Mouse (Mus musculus) limb, embryonic 13.5 days (tissue): ENCODE results near the gene Kcnab1. TPM values are rescaled to one million over a fixed set of nuclear protein-coding genes. Genes with fewer than 3 reads are reported as not detected.

Experiments used
- ATAC-seq: fragments of 200-750 bp; cut with Nextera tagmentation; 2 replicates; pipeline ENCODE4 v1.8.0; 2017; ENCODE audit warnings: low read depth, moderate number of reproducible peaks, moderate TSS enrichment; ENCODE audit not compliant: low FRiP score
- H3K27ac ChIP-seq: fragments of 300-500 bp; sonication (generic); 2 replicates; pipeline ENCODE4 v1.5.1; 2015; ENCODE audit warnings: inconsistent platforms, mild to moderate bottlenecking, moderate library complexity
- H3K27me3 ChIP-seq: fragments of 300-500 bp; sonication (generic); 2 replicates; pipeline ENCODE4 v1.6.1; 2015; ENCODE audit warnings: mild to moderate bottlenecking, inconsistent platforms
- H3K36me3 ChIP-seq: fragments of 300-500 bp; sonication (generic); 2 replicates; pipeline ENCODE4 v1.6.1; 2015; ENCODE audit warnings: inconsistent platforms, mild to moderate bottlenecking, moderate library complexity
- H3K4me1 ChIP-seq: fragments of 300-500 bp; sonication (generic); 2 replicates; pipeline ENCODE4 v1.6.1; 2015; ENCODE audit warnings: inconsistent platforms
- H3K4me2 ChIP-seq: fragments of 300-500 bp; sonication (generic); replicated peaks from 2 replicates; pipeline ENCODE4 v1.6.1; 2015; ENCODE audit warnings: inconsistent platforms, mild to moderate bottlenecking, moderate library complexity
- H3K4me3 ChIP-seq: fragments of 300-500 bp; sonication (generic); 2 replicates; pipeline ENCODE4 v1.5.1; 2015; ENCODE audit warnings: moderate library complexity, mild to moderate bottlenecking, inconsistent platforms
- H3K9ac ChIP-seq: fragments of 300-500 bp; sonication (generic); 2 replicates; pipeline ENCODE4 v1.6.1; 2015; ENCODE audit warnings: mild to moderate bottlenecking, inconsistent platforms
- H3K9me3 ChIP-seq: fragments of 300-500 bp; sonication (generic); 2 replicates; pipeline ENCODE4 v1.6.1; 2016; ENCODE audit warnings: inconsistent platforms
- WGBS: fragments of 180-500 bp; shearing (Covaris S2); methylation state at CpG from one replicate; pipeline ENCODE4 v1.1.7; 2015; 5-methylcytosine and 5-hydroxymethylcytosine counted together
- polyA plus RNA-seq: library from polyadenylated mRNA; unstranded; fragments of >200 nt; fragmentation: Nextera tagmentation; extraction: Ambion mirVana; gene quantifications from 2 replicates; pipeline ENCODE4 v1.2.1, GENCODE M21; 2015

Kcnab1 gene
- polyA plus RNA-seq, 1 experiment from 2014 or later = 12.5 TPM

DNA sequence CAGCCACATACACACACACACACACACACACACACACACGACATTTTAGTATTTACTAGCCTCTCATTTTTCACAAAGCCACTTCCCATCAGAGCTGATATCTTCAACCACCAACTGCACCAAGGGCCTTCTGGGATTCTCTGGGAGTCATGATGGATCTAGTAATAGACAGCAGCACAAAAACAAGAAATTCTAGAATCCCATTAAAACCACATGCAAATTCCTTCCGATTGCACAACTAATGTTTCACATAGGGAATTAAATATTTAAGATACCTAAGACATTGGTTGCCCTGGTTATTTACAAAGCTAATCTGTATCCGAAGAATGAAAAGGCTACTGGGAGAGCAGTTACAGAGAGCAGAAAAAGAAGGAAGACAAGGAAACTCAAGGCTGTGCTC lies 29.6 kb downstream of the Kcnab1 start:
- H3K9ac ChIP-seq = no peak overlapping the region
- no peak overlapping the region for H3K27ac ChIP-seq
- H3K4me2 ChIP-seq = no peak overlapping the region
- H3K4me1 ChIP-seq = no peaks in the 10 kb centered on the region; the same call in 1 of the 2 replicates
- no peak overlapping the region for H3K4me3 ChIP-seq
- no peaks in the 10 kb centered on the region for H3K9me3 ChIP-seq
- ATAC-seq = no peak
- no peaks in the 10 kb centered on the region for H3K36me3 ChIP-seq
- H3K27me3 ChIP-seq = no peaks in the 10 kb centered on the region
- 83% methylated on average over 3 of the region's 3 CpGs for WGBS

DNA sequence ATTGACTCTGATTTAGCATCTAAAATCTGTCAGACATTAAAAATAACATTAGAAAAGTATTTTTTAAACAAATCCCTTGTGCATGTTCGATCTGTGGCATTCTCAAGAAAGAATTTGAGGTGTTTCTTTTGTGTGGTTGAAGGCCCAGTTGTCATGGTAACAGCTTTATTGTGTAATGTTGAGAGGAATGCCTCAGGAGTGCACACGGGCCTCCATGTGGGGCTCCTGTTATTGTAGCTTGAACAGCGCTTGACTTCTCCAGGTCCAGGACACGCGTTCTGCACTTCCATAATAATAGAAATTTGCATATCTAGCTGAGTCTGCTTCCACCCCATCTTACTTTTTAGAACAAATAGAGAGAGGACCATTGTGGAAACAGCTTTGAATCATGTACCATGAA lies 36.0 kb downstream of the Kcnab1 start:
- H3K27me3 ChIP-seq = no peaks in the 10 kb centered on the region

DNA sequence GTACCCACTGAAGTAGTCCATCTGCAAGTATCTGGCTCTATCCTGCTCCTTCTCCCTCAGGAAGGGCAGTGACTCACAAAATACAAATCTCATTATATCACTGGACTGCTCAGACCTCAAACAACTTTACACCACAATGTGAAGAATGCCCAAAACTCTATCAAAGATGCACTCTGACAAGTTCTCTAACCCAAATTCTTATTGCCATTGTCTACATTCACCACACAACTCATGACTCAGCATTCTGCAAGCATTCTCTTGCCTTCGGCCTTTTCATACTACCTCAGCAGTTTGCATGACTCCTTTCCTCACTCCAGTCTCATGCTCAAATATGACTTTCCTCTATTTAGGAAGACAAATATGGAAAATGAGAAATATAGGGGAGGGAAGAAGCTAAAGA lies 42.6 kb downstream of the Kcnab1 start:
- Histone ChIP-seq H3K4me3 (no peak overlapping the region), H3K27ac (no peak overlapping the region), H3K27me3 (no peaks in the 10 kb centered on the region), H3K36me3 (no peaks in the 10 kb centered on the region), H3K4me1 (no peaks in the 10 kb centered on the region), H3K9me3 (no peaks in the 10 kb centered on the region), H3K9ac (no peak overlapping the region), H3K4me2 (no peak overlapping the region)
- ATAC-seq = no peak
- 91% methylated on average over 1 of the region's 1 CpGs for WGBS

More for the DNA sequence above, 36.0 kb downstream of the Kcnab1 start:
- Histone ChIP-seq H3K4me1 (0 out of 2 replicates have a peak, but pooled peaks cover 2% of the 10 kb centered on the region), H3K9me3 (no peaks in the 10 kb centered on the region), H3K4me2 (no peak overlapping the region), H3K9ac (no peak overlapping the region), H3K36me3 (no peaks in the 10 kb centered on the region), H3K4me3 (no peak overlapping the region), H3K27ac (no peak overlapping the region)
- WGBS = 69% methylated on average over 5 of the region's 5 CpGs
- ATAC-seq = no peak

- Histone ChIP-seq H3K36me3 (no peaks in the 10 kb centered on the region), H3K9me3 (no peaks in the 10 kb centered on the region), H3K4me3 (no peak overlapping the region), H3K27me3 (no peaks in the 10 kb centered on the region), H3K9ac (no peak overlapping the region), H3K4me2 (no peak overlapping the region), H3K4me1 (peaks cover 10% of the 10 kb centered on the region; the same call in 1 of the 2 replicates), H3K27ac (no peak overlapping the region)
- 80% methylated on average over 5 of the region's 5 CpGs for WGBS
- no peak for ATAC-seq
Observed at GRCm38 (mm10) chr3:65172964-65173363, 63.8 kb downstream of the Kcnab1 start.

GRCm38 (mm10) chr3:65174564-65174963 lies 65.4 kb downstream of the Kcnab1 start:
- no peak overlapping the region for H3K4me3 ChIP-seq
- WGBS = 31% methylated on average over 12 of the region's 12 CpGs
- peaks cover 10% of the 10 kb centered on the region; the same call in 1 of the 2 replicates for H3K4me1 ChIP-seq
- H3K36me3 ChIP-seq = no peaks in the 10 kb centered on the region
- no peaks in the 10 kb centered on the region for H3K9me3 ChIP-seq
- peak overlapping the region; percentile 31 for H3K4me2 ChIP-seq
- no peak overlapping the region for H3K9ac ChIP-seq
- ATAC-seq = peak; percentile 76
- no peaks in the 10 kb centered on the region for H3K27me3 ChIP-seq
- H3K27ac ChIP-seq = no peak overlapping the region

DNA sequence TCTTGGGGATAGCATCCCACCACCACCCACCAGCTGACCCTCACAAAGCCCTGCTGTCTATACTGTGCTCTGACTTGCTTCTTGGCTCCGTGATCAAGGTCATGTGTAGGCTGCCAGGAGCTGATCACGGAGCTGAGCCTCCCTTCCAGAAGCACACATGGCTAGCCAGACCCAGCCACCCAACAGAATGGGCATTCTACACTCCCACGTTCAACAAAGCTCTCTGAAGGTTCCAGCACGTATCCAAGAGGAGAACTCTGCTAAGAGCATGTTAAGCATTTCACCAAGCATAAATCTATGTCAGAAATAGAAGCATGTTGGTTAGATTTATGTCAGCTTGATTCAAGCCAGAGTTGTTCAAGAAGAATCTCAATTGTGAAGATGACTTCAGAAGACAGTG lies 66.6 kb downstream of the Kcnab1 start:
- peaks cover 10% of the 10 kb centered on the region; the same call in 1 of the 2 replicates for H3K4me1 ChIP-seq
- H3K4me2 ChIP-seq = no peak overlapping the region
- ATAC-seq = no peak
- H3K9me3 ChIP-seq = no peaks in the 10 kb centered on the region
- no peaks in the 10 kb centered on the region for H3K27me3 ChIP-seq
- H3K4me3 ChIP-seq = no peak overlapping the region
- 88% methylated on average over 4 of the region's 4 CpGs for WGBS
- H3K36me3 ChIP-seq = no peaks in the 10 kb centered on the region
- H3K27ac ChIP-seq = no peak overlapping the region
- no peak overlapping the region for H3K9ac ChIP-seq

DNA sequence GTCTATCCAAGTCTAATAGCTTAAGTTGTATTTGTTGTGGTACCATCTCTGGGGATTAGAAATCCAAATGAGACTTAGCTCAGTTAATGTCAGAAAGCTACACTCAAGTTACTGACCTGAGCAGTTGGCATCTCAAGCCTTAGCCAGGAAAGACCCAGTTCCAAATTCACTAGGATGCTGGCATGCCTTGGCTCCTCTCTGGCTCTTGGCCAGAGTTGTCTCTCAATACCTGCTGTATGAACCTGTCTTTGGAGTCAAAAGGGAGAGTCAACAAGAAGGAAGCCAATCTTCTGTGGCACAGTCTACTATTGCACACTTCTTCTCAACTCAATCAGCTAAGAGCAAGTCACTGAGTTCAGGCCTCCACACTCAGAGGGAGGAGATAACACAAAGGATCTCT lies 67.7 kb downstream of the Kcnab1 start:
- ATAC-seq = no peak
- Histone ChIP-seq H3K4me2 (no peak overlapping the region), H3K36me3 (no peaks in the 10 kb centered on the region), H3K4me1 (peaks cover 10% of the 10 kb centered on the region; the same call in 1 of the 2 replicates), H3K9ac (no peak overlapping the region), H3K27ac (no peak overlapping the region), H3K9me3 (no peaks in the 10 kb centered on the region), H3K27me3 (no peaks in the 10 kb centered on the region), H3K4me3 (no peak overlapping the region)

DNA sequence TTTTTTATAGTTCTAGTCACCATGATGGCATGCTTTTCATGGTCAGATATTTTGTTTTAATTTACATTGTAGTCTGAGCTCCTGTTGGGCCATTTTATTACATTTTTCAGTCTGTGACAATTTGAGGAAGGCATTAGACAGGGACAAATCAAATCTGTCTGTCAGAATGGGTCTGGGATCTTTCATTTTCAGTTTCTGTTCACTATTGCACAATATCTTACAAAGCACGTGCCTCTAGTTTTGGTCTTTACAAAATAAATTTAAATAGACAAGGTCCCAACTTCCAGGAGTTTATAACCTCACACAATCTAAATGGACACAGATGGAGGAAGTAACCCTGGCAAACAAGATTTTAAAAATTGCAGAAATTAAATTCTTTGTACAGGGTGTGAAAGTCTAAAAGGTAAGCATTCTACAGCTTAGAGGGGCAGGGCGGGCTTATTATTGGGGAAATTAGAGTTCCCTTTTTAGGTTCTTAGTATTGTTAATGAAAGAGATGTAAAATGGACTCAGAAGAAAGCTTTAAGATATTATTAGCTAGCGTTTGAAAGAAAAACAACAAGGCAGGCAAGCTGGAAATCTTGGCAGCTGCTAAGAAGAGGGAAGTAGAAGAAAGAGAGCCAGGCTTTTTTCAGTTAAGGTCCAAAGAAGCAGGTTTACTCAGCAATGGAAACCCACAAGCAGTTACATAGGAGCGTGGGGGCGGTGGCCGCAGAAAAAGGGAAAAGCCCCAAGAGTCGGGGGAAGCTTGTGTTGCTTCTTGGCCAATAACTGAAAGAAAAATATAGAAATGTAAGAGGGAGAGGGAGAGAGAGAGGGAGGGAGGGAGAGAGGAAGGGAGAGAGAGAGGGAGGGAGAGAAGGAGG lies 78.9 kb downstream of the Kcnab1 start:
- Histone ChIP-seq H3K4me3 (no peak overlapping the region), H3K9ac (no peak overlapping the region), H3K4me2 (no peak overlapping the region), H3K27ac (no peak overlapping the region), H3K27me3 (no peaks in the 10 kb centered on the region), H3K9me3 (no peaks in the 10 kb centered on the region), H3K36me3 (no peaks in the 10 kb centered on the region), H3K4me1 (no peaks in the 10 kb centered on the region; the same call in 1 of the 2 replicates)
- ATAC-seq = no peak
- 55% methylated on average over 7 of the region's 7 CpGs for WGBS

- no peak overlapping the region for H3K4me2 ChIP-seq
- WGBS = 44% methylated on average over 1 of the region's 1 CpGs
- ATAC-seq = no peak
- H3K9ac ChIP-seq = no peak overlapping the region
- no peak overlapping the region for H3K4me3 ChIP-seq
- H3K27ac ChIP-seq = no peak overlapping the region
- H3K27me3 ChIP-seq = peaks cover 7% of the 10 kb centered on the region; the same call in 1 of the 2 replicates
- H3K36me3 ChIP-seq = no peaks in the 10 kb centered on the region
- no peaks in the 10 kb centered on the region for H3K9me3 ChIP-seq
- peaks cover 23% of the 10 kb centered on the region for H3K4me1 ChIP-seq
Observed at GRCm38 (mm10) chr3:65200611-65201010, 91.4 kb downstream of the Kcnab1 start.

GRCm38 (mm10) chr3:65203361-65204117 lies 94.4 kb downstream of the Kcnab1 start:
- H3K36me3 ChIP-seq = no peaks in the 10 kb centered on the region
- peaks cover 10% of the 10 kb centered on the region; the same call in 1 of the 2 replicates for H3K27me3 ChIP-seq
- H3K4me1 ChIP-seq = peaks cover 25% of the 10 kb centered on the region
- H3K27ac ChIP-seq = no peak overlapping the region
- WGBS = 50% methylated on average over 8 of the region's 8 CpGs
- no peaks in the 10 kb centered on the region for H3K9me3 ChIP-seq
- H3K4me3 ChIP-seq = no peak overlapping the region
- H3K4me2 ChIP-seq = no peak overlapping the region
- no peak for ATAC-seq
- H3K9ac ChIP-seq = no peak overlapping the region

DNA sequence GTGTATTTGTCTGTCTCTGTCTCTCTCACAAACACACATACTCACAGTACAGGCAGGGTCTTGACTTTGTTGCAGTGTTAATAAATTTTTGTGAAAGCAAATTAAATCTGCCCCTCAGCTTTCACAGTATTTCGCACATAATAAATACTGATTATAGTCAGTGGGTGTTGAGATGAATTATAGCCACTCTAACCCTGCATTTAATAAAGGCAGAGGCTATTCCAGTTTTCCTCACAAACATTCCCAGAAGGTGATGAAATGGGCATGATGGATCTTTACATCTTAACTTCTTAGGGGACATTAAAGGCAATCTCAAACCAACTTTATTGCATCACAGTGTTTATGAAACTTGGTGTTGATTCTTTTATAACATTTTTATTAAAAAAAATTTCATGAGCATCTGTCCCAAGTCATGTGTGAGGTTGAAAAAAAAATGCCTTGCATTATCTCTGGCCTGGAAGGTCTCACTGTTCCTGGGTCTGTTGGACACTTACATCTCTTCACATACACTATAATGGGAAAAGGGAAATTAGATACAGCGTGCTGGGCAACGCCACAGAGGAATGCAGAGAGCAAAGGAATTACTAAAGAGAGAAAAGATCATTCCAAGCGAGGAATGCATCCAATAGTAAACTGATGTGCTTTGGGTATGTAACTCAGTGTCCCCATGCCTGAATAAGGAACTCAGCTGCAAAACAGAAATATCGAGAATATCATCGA lies 95.3 kb downstream of the Kcnab1 start:
- no peak overlapping the region for H3K4me2 ChIP-seq
- H3K4me3 ChIP-seq = no peak overlapping the region
- no peak for ATAC-seq
- no peak overlapping the region for H3K9ac ChIP-seq
- H3K27ac ChIP-seq = no peak overlapping the region
- WGBS = 45% methylated on average over 6 of the region's 6 CpGs
- H3K4me1 ChIP-seq = peaks cover 25% of the 10 kb centered on the region
- H3K9me3 ChIP-seq = no peaks in the 10 kb centered on the region
- H3K27me3 ChIP-seq = peaks cover 10% of the 10 kb centered on the region; the same call in 1 of the 2 replicates
- H3K36me3 ChIP-seq = no peaks in the 10 kb centered on the region
